Mouse (Mus musculus) left cerebral cortex, adult 2 months (tissue): ENCODE results near the gene Adap1. TPM values are rescaled to one million over a fixed set of nuclear protein-coding genes. Genes with fewer than 3 reads are reported as not detected.

Experiments used
- DNase-seq, 2 experiments: peaks; one replicate each; pipeline ENCODE4 v3.0.0; 2021 to 2022; ENCODE audit warnings: low spot score in 2 of 2, mixed read lengths in 1 of 2; ENCODE audit errors: extremely low spot score in 1 of 2
- H3K27ac ChIP-seq: fragments of 200-600 bp; 2 replicates; pipeline ENCODE4 v1.8.1; 2022
- H3K4me3 ChIP-seq: fragments of 200-600 bp; 2 replicates; pipeline ENCODE4 v1.8.1; 2022
- CTCF ChIP-seq: fragments of 200-600 bp; IDR thresholded peaks from 2 replicates; pipeline ENCODE4 v1.8.1; 2022; ENCODE audit warnings: antibody characterized with exemption, mild to moderate bottlenecking, moderate library complexity
- intact Hi-C: fragments of 180-260 bp; cut with DNase I; formaldehyde crosslinking; loops from one replicate; pipeline ENCODE4 v1.15.1; 2025
- total RNA-seq, 2 experiments: library from RNA; stranded (reverse); gene quantifications; 2 replicates each; pipeline ENCODE4 v1.2.3; 2021

Gene Adap1
- total RNA-seq, 2 experiments from 2014 or later: 242 to 256 TPM

DNA sequence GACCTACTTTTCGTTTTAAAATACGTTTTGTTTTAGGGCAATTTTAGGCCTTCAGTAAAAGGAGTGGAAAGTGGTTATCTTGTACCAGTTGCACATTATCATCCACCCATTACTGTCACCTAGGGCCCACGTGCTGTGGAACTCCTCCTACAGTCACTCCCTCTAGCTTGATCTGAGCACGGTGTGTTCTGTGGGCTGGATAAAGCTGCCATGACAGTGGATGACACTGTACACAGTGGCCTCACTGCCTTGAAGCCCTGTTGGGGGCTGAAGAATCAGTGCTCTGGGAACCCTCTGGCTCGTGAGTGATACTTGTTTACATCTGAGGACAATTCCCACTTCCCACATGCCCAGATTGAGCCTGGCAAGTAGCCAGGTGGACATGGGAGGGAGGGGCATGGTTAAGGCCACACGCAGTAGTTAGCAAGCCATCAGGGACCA, 72.1 kb downstream of the Adap1 start:
- DNase-seq: no peak
- intact Hi-C loops: loop anchor here (2.0 kb wide), 2 partner anchors 53 to 71 kb away; partner anchors contain the start of genes Adap1 and Sun1
- peak overlapping the region; percentile 92 for H3K4me3 ChIP-seq
- TF ChIP-seq CTCF: no peak
- peak overlapping the region; percentile 96 for H3K27ac ChIP-seq

DNA sequence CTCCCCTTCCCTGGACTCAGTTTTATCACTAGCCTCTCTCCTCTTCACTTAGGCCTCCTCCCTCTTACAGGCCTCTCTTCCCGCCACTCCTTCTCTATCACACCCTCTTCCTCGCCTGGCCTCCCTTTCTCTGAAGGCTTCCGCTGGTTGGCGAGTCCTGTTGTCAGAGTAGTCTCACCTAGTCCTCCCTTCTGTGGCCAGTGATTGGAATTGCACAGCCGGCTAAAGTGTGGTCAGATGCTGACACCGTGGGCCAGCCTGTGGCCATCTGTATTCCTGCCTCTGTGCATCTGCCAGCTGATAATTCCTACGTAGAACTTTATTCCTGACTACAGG, 72.5 kb downstream of the Adap1 start:
- Histone ChIP-seq H3K27ac (peak overlapping the region; percentile 96), H3K4me3 (peak overlapping the region; percentile 92)
- DNase-seq: no peak
- no peak for TF ChIP-seq CTCF
- intact Hi-C loops: loop anchor here (2.0 kb wide), 2 partner anchors 52 to 72 kb away; partner anchors contain the start of genes Adap1 and Sun1

- Histone ChIP-seq H3K4me3 (peak within 1 kb of the TSS; percentile 92), H3K27ac (peak within 1 kb of the TSS; percentile 96)
- TF ChIP-seq CTCF: no peak
- intact Hi-C loops: loop anchor here (2.0 kb wide), 2 partner anchors 51 to 73 kb away; partner anchors contain the start of genes Adap1 and Sun1
- DNase-seq: peak; percentile 96 to 98
Measured at GRCm38 (mm10) chr5:139252081-139252909, 73.1 kb downstream of the Adap1 start, which contains the start of gene Get4. Gene Get4 (plus strand): TSS chr5:139252324.

GRCm38 (mm10) chr5:139251736-139252080, 73.7 kb downstream of the Adap1 start:
- no peak for TF ChIP-seq CTCF
- intact Hi-C loops: loop anchor here (2.0 kb wide), 2 partner anchors 51 to 73 kb away; partner anchors contain the start of genes Adap1 and Sun1
- no peak for DNase-seq
- peak overlapping the region; percentile 92 for H3K4me3 ChIP-seq
- H3K27ac ChIP-seq: peak overlapping the region; percentile 91

GRCm38 (mm10) chr5:139251279-139251678, 74.1 kb downstream of the Adap1 start:
- intact Hi-C loops: no loop called here
- TF ChIP-seq CTCF: no peak
- H3K4me3 ChIP-seq: no peak overlapping the region; the same call in 1 of the 2 replicates
- no peak for DNase-seq
- peak overlapping the region; percentile 91 for H3K27ac ChIP-seq

GRCm38 (mm10) chr5:139248846-139249245, 76.6 kb downstream of the Adap1 start:
- TF ChIP-seq CTCF: no peak
- Histone ChIP-seq H3K4me3 (no peak overlapping the region), H3K27ac (no peak overlapping the region)
- DNase-seq: no peak
- intact Hi-C loops: no loop called here

DNA sequence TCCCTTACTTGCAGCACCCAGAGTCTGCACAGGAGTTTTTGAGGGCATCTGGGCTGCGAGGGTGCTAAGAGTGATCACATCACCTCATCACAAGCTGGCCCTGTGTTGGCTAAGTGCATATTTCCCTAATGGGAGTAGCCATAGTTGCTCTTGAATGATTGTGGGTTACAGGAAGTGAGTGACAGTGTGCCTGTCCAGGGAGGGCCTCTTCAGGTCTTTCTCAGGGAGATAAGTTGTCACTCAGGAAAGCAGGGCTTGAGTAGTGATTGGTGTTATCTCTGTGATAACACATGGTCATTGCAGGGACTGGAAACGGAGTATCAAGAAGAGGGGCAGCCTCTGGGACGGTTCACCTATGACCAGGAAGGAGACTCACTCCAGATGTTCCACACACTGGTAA, 77.7 kb downstream of the Adap1 start:
- Histone ChIP-seq H3K4me3 (no peak overlapping the region), H3K27ac (no peak overlapping the region)
- DNase-seq: no peak
- intact Hi-C loops: no loop called here
- TF ChIP-seq CTCF: no peak

GRCm38 (mm10) chr5:139243384-139243783, 82.0 kb downstream of the Adap1 start:
- H3K4me3 ChIP-seq: no peak overlapping the region
- intact Hi-C loops: no loop called here
- no peak overlapping the region for H3K27ac ChIP-seq
- no peak for DNase-seq
- TF ChIP-seq CTCF: no peak

DNA sequence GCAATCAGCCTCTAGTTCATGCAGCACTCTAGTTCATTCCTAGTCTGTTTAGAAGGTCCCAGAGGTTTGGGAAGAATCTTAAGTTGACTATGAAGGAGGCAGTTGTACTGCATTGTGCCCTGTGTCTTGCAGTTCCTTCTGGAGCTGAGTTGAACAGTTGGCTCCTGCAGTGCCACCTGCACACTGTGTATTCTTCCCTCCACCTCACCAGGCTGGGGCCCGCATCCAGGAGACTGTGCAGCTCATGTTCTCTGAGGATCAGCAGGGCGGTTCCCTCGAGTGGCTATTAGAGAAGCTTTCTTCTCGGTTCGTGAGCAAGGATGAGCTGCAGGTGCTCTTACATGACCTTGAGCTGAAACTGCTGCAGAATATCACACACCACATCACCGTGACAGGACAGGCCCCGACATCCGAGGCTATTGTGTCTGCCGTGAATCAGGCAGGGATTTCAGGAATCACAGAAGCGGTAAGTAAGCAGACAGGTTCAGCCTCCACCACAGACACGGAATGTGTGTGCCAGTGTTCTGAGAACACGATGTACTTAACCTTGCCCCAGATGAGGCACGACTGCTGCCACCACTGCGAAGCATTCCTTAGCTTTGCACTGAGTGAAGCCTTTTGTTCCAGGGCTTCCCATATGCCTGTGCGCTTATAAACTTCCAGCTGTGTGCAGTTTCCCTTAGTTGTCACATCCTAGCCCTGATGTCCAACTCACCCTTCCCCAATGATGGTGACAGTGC, 84.2 kb downstream of the Adap1 start:
- TF ChIP-seq CTCF: no peak
- Histone ChIP-seq H3K4me3 (no peak overlapping the region), H3K27ac (no peak overlapping the region; the same call in 1 of the 2 replicates)
- intact Hi-C loops: no loop called here
- no peak for DNase-seq

- H3K27ac ChIP-seq: no peak overlapping the region
Measured at GRCm38 (mm10) chr5:139237436-139237835, 88.0 kb downstream of the Adap1 start.

GRCm38 (mm10) chr5:139234423-139234822, 91.0 kb downstream of the Adap1 start:
- intact Hi-C loops: no loop called here
- H3K4me3 ChIP-seq: no peak overlapping the region
- TF ChIP-seq CTCF: no peak
- no peak for DNase-seq
- no peak overlapping the region for H3K27ac ChIP-seq

More at GRCm38 (mm10) chr5:139237436-139237835, 88.0 kb downstream of the Adap1 start:
- no peak overlapping the region for H3K4me3 ChIP-seq
- intact Hi-C loops: no loop called here
- DNase-seq: no peak
- no peak for TF ChIP-seq CTCF

- TF ChIP-seq CTCF: no peak
- DNase-seq: no peak
- Histone ChIP-seq H3K4me3 (no peak overlapping the region), H3K27ac (no peak overlapping the region)
- intact Hi-C loops: no loop called here
Measured at GRCm38 (mm10) chr5:139232083-139232482, 93.3 kb downstream of the Adap1 start.
